Comparison of ENCODE assay signal across 23 mouse cellular contexts in the genomic region with DNA sequence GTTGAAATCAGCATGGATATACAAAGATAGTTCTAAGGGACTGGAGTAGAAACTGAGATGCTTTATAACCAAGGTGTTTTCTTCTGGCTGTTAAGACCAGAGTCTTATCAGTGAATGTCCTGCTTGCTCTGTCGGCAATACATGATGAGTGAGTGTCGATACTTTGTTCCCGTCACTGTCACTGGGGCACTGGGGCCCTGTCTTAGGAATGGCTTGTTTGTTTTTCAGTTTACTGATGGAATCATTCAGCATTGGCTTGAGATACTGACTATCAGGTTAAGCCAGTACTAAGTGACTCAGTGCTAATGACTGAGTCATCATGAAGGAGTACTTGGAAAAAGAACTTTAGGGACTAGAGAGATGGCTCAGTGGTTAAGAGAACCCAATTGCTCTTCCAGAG. TPM values are rescaled to one million over a fixed set of nuclear protein-coding genes. Genes with fewer than 3 reads are reported as not detected.
DNase-seq lines count a peak whose midpoint lies in the region; ATAC-seq and TF ChIP-seq lines count a peak whose summit lies in the region.
"Had no signal": no experiment of that assay in that cellular context is flagged by ENCODE, and none has a peak within 500 bp of the region (broad histone marks: within the 10 kb centered on the region; RNA-seq: fewer than 3 reads in every experiment).

No protein-coding gene starts in this region.

- no peak overlapping the region for H3K4me3 ChIP-seq in MEL (ENCODE audit: control insufficient read depth in 1 of 2, insufficient read depth in 1 of 2, low read depth in 2 of 2, low read length in 2 of 2)
- no peak overlapping the region for H3K4me3 ChIP-seq in liver, postnatal 0 days (ENCODE audit: low read depth, low read length)
- H3K4me3 ChIP-seq in forebrain, embryonic 15.5 days, result no peak overlapping the region
- H3K4me3 ChIP-seq: embryonic facial prominence, embryonic 10.5 days; heart, embryonic 13.5 days; intestine, embryonic 15.5 days; limb, embryonic 12.5 days; midbrain, embryonic 10.5 days had no signal

- no peak for TF ChIP-seq POLR2A in MEL (IDR thresholded peaks at IDR 0.05; ENCODE audit: control insufficient read depth in 1 of 2, insufficient read depth in 1 of 2, low read depth in 1 of 2, low read length in 2 of 2, poor library complexity in 1 of 2)

- peaks cover 15 to 25% of the 10 kb centered on the region in 2 experiments for H3K36me3 ChIP-seq in MEL (ENCODE audit: control insufficient read depth in 1 of 2, insufficient read depth in 2 of 2, low read length in 2 of 2)
- peaks cover 26% of the 10 kb centered on the region for H3K36me3 ChIP-seq in liver, postnatal 0 days (replicated peaks; ENCODE audit: insufficient read depth, low read length)
- H3K36me3 ChIP-seq in forebrain, embryonic 15.5 days, result peaks cover 41% of the 10 kb centered on the region

- H3K27me3 ChIP-seq in MEL (ENCODE audit: control insufficient read depth in 1 of 2, insufficient read depth in 2 of 2, low read length in 2 of 2), result no peaks in the 10 kb centered on the region
- H3K27me3 ChIP-seq in liver, postnatal 0 days (ENCODE audit: insufficient read depth, low read length), result no peaks in the 10 kb centered on the region
- H3K27me3 ChIP-seq in forebrain, embryonic 15.5 days, result no peaks in the 10 kb centered on the region
- H3K27me3 ChIP-seq: heart, embryonic 13.5 days; intestine, embryonic 15.5 days; limb, embryonic 12.5 days had no signal

- WGBS in liver, postnatal 0 days (ENCODE audit: insufficient replicate concordance), result 40% methylated on average over 3 of the region's 3 CpGs
- 95% methylated on average over 3 of the region's 3 CpGs for WGBS in forebrain, embryonic 15.5 days

- no peak overlapping the region for H3K4me2 ChIP-seq in liver, postnatal 0 days (ENCODE audit: low read depth, low read length)
- H3K4me2 ChIP-seq in forebrain, embryonic 15.5 days (replicated peaks), result no peak overlapping the region
- H3K4me2 ChIP-seq: heart, embryonic 13.5 days; hindbrain, embryonic 14.5 days; intestine, embryonic 15.5 days; limb, embryonic 12.5 days; lung, embryonic 14.5 days had no signal

- no peak for TF ChIP-seq EP300 in MEL (IDR thresholded peaks at IDR 0.05; ENCODE audit: low read depth in 1 of 2, low read length in 2 of 2)
- peak; percentile 61; the same call in 1 of the 2 replicates for TF ChIP-seq EP300 in liver, postnatal 0 days (IDR thresholded peaks at IDR 0.05; ENCODE audit: low read depth)

- peak; percentile 78 for ATAC-seq in liver, postnatal 0 days
- ATAC-seq in forebrain, embryonic 15.5 days (replicated peaks), result no peak
- ATAC-seq: CD4-positive, CD25-positive, alpha-beta regulatory T cell, adult 4 months; forebrain, embryonic 16.5 days; intestine, embryonic 15.5 days had no signal

- TF ChIP-seq RAD21 in MEL (IDR thresholded peaks at IDR 0.05; ENCODE audit: low read depth, low read length), result no peak

- no peak for TF ChIP-seq CTCF in MEL (IDR thresholded peaks at IDR 0.05 in 2 of 3, conservative IDR thresholded peaks at IDR 0.05 in 1 of 3; ENCODE audit: control insufficient read depth in 1 of 3, insufficient read depth in 1 of 3, low read depth in 2 of 3, low read length in 3 of 3, poor library complexity in 1 of 3, severe bottlenecking in 1 of 3)
- no peak for TF ChIP-seq CTCF in liver, postnatal 0 days (IDR thresholded peaks at IDR 0.05; ENCODE audit: low read depth)

- no peak overlapping the region for H3K9ac ChIP-seq in MEL (ENCODE audit: control insufficient read depth, low read depth, low read length, poor library complexity, severe bottlenecking)
- no peak overlapping the region for H3K9ac ChIP-seq in liver, postnatal 0 days (replicated peaks)
- H3K9ac ChIP-seq in forebrain, embryonic 15.5 days (replicated peaks), result no peak overlapping the region
- H3K9ac ChIP-seq: heart, embryonic 13.5 days; hindbrain, embryonic 14.5 days; intestine, embryonic 15.5 days; limb, embryonic 12.5 days; lung, embryonic 14.5 days had no signal

- peaks cover 0 to 5% of the 10 kb centered on the region in 2 experiments; a peak in 2 of 4 replicates for H3K4me1 ChIP-seq in MEL (ENCODE audit: control insufficient read depth in 1 of 2, insufficient read depth in 2 of 2, low read length in 2 of 2)
- no peaks in the 10 kb centered on the region for H3K4me1 ChIP-seq in liver, postnatal 0 days (ENCODE audit: insufficient read depth)
- H3K4me1 ChIP-seq in forebrain, embryonic 15.5 days, result no peaks in the 10 kb centered on the region
- H3K4me1 ChIP-seq: embryonic facial prominence, embryonic 10.5 days; intestine, embryonic 15.5 days; limb, embryonic 12.5 days; midbrain, embryonic 10.5 days had no signal

- intact Hi-C loops in left cerebral cortex, postnatal 4 days (cut with DNase I), result no loop called here

- peak; percentile 44 for DNase-seq in 3T3-L1 (ENCODE audit: low read depth, low spot score)
- DNase-seq in MEL (ENCODE audit: low read depth, low spot score), result peak; percentile 36
- DNase-seq in liver, result peak; percentile 70
- DNase-seq in liver, postnatal 0 days, result no peak
- no peak for DNase-seq in kidney, postnatal 25 days
- DNase-seq in left cerebral cortex, postnatal 4 days, result no peak
- DNase-seq: adrenal gland, postnatal 14 days; cerebellum, adult 8-10 months; kidney, adult 9 months; kidney, postnatal 36 days; lung, embryonic 14.5 days; lung, postnatal 36 days; retina, postnatal 1 day; right cerebral cortex, postnatal 4 days had no signal

- no peaks in the 10 kb centered on the region for H3K9me3 ChIP-seq in MEL (replicated peaks; ENCODE audit: insufficient read depth, low read length)
- H3K9me3 ChIP-seq in liver, postnatal 0 days (ENCODE audit: low read length), result no peaks in the 10 kb centered on the region
- H3K9me3 ChIP-seq in forebrain, embryonic 15.5 days, result no peaks in the 10 kb centered on the region
- H3K9me3 ChIP-seq: embryonic facial prominence, embryonic 10.5 days; heart, embryonic 13.5 days; intestine, embryonic 15.5 days; limb, embryonic 12.5 days; midbrain, embryonic 10.5 days had no signal

- peaks cover 1% of the 10 kb centered on the region for H3K79me2 ChIP-seq in MEL (ENCODE audit: control insufficient read depth, insufficient read depth, low read length, poor library complexity)

- H3K27ac ChIP-seq in MEL (ENCODE audit: control insufficient read depth, low read depth, low read length), result no peak overlapping the region
- 0 out of 2 replicates have a peak overlapping the region, but pooled peaks have one; percentile 11 for H3K27ac ChIP-seq in liver, postnatal 0 days (ENCODE audit: low read depth)
- H3K27ac ChIP-seq in forebrain, embryonic 15.5 days (replicated peaks), result no peak overlapping the region
- H3K27ac ChIP-seq: embryonic facial prominence, embryonic 10.5 days; heart, embryonic 13.5 days; hindbrain, embryonic 14.5 days; intestine, embryonic 15.5 days; limb, embryonic 12.5 days; midbrain, embryonic 10.5 days had no signal

TF ChIP-seq in MEL, 35 proteins besides CTCF, POLR2A, EP300 and RAD21:
- TF ChIP-seq ZNF384 (IDR thresholded peaks at IDR 0.05; ENCODE audit: low read depth, low read length) (no peak), TAL1 (IDR thresholded peaks at IDR 0.05; ENCODE audit: low read length) (peak; percentile 31; the same call in 1 of the 2 replicates), GATA1 (IDR thresholded peaks at IDR 0.05; ENCODE audit: low read depth, low read length) (peak; percentile 49; the same call in 1 of the 2 replicates)
TF ChIP-seq in MEL: peak in this region for 2.

RNA-seq across cellular contexts. Expression of a gene that starts 10.1 kb away (rescaled TPM):
- 12.1 and 13.6 TPM in 2 replicates for total RNA-seq in MEL (2012; rRNA removed)
- 10 to 100 TPM; 16.0 to 39.4 TPM for polyA plus RNA-seq in MEL (2012; ENCODE audit: insufficient read depth in 1 of 2, insufficient read length in 2 of 2, low read depth in 1 of 2, low replicate concordance in 2 of 2, missing spikeins in 1 of 2)
- polyA plus RNA-seq in liver, postnatal 0 days (2015; fragmentation: Nextera tagmentation; extraction: Ambion mirVana), result 3.0 TPM in 2 replicates
- polyA plus RNA-seq in forebrain, embryonic 15.5 days (2015; fragmentation: Nextera tagmentation; extraction: Ambion mirVana), result 19.1 and 20.8 TPM in 2 replicates
- 10 to 100 TPM; 47.1 to 48.8 TPM for total RNA-seq in left cerebral cortex, postnatal 4 days (2021)

Comparison
In these comparisons a context has a peak if more than half of its experiments do, and no peak if none do; other contexts are left out.
1. DNase-seq: peak in 3T3-L1 (single experiment), MEL (single experiment) and liver (single experiment); none in liver, postnatal 0 days (single experiment), kidney, postnatal 25 days (0 of 2) and left cerebral cortex, postnatal 4 days (single experiment).